Mouse (Mus musculus) liver, postnatal 0 days (tissue): ENCODE data around the gene Coro2b.
A peak's percentile ranks its signal among the peaks of the same experiment; 100 is the strongest.

Experiments used
- CTCF ChIP-seq: sonication (generic); IDR thresholded peaks from 2 replicates; pipeline ENCODE4 v1.5.1; 2016; ENCODE audit warnings: antibody characterized with exemption, low read depth
- EP300 ChIP-seq: IDR thresholded peaks from 2 replicates; pipeline ENCODE4 v1.6.1; 2016; ENCODE audit warnings: antibody characterized with exemption, low read depth, mild to moderate bottlenecking

- TF ChIP-seq CTCF, result peak; percentile 59
- no peak for TF ChIP-seq EP300
These were observed 118.1 kb downstream of the Coro2b start for GRCm38 (mm10) chr9:62418742-62419141.
